Mouse (Mus musculus): Measurements from ENCODE around the gene Cpsf4l.

Gene Cpsf4l

DNA sequence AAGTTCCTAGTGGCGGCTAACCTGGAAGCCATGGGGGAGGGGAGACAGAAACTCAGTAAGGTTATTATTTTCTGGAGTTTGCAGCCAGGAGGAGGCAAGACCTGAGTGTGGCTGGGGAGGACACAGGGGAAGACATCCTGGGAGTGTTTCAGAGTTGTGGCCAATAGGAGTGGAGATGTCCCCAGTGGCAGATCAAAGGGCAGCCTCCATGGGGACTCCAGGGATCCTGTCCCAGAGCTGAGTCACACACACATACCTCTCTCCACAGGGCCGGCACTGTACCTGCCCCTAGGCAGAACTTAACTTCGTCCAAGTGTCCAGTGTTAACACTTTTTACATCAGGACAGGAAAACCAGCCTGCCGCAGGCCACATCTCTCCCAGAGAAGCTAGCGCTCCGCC is 25.3 kb upstream of the Cpsf4l start:
- DNase-seq (ENCODE audit: low read depth, low spot score), result no peak

DNA sequence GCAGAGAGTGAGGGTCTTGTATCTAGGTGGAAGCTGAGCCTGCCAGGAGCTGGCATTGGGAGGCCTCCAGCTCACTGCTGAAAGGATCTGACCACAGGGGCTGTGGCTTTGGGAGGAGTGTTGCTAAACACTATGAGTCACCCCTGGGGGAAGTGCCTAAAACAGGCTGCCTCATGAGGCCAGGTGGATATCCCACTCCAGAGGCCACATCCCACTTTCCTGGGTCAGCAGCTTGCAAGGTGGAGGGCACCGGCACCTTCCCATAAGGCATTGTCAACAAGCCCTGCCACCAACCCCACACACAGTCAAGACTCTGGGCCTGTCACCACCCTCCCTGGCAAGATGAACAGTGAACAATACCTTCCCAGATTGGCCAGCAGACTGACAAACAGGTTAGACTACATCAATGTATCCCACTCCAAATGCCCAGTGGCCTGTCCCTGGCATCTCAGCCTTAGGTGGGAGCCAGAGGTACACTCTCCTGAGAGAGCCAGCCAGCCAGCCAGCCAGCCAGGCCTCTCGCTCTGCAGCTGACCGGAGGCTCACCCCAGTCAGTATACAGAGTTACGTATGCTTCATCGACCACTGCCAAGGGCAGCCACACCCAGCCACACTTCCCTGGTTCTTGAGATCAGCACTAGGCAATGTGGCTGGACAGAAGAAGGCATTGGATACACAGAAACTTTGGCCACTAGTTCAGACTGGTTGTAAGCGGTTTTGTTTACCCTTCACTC is 24.0 kb upstream of the Cpsf4l start:
- no peak for DNase-seq (ENCODE audit: low read depth, low spot score)

DNA sequence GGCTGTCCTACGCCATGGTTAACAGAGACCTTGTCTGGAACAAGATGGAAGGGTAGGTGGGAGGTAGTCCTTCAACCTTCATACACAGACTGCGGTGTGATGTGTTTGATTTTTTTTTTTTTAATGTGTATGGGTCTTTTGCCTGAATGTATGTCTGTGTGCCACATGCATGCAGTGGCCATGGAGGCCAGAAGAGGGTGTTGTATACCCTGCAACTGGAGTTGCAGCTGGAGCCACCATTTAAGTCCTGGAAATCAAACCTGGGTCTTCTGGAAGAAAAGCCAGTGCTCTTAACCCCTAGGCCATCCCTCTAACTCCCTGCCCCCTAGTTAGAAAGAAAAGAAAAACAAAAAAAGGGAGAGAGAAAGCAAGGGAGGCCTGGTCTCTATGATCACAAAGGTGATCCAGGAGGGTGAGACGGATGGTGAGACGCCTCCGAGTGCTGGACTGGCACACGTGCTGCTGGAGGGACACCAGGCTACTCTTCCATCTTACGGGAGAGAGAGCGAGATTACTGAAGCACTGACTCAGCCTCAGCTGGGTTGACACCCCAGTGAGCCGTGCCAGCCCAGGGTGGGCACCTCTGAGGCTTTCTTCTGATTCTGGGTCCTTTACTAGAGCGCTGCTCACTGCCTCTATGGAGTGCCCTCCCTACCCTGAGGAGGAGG is 22.3 kb upstream of the Cpsf4l start:
- DNase-seq (ENCODE audit: low read depth, low spot score), result no peak

DNA sequence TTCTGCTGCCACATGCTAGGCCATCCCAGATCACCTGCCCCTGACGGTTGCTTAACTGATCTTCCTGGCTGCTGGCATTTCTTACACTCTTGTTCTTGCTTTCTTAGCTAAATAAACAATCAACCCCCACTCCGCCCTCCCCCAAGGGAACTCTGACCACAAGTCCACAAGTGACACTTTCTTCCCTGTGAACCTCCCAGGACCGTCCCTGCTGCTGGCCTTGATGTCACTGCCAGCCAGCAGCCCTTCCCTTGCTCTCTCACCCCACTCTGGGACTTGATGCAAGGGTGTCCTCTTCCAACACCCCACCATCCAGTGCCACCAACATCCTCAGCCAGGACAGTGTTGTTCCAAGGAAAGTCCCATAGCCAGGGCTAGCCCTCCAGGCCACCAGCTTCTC is 21.1 kb upstream of the Cpsf4l start:
- no peak for DNase-seq (ENCODE audit: low read depth, low spot score)

DNA sequence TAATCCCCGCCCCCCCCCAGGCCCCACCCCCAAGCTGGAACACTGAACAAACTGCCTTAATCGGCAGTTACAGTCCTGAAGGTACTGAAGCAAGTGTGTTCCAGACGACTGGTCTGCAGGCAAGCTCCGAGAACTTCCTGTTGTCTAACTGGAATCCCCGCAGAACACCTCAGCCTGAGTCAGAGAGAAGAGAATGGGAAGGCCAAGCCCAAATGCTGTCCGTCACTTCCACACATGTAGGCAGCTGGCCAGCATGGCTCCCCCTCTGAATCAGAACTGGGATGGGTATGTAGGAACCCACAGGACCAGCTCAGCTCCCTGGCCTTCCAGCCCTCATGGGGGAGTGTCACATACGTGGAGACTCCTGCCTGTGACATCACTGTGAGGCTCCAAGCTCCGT is 20.1 kb upstream of the Cpsf4l start:
- DNase-seq (ENCODE audit: low read depth, low spot score), result no peak

DNA sequence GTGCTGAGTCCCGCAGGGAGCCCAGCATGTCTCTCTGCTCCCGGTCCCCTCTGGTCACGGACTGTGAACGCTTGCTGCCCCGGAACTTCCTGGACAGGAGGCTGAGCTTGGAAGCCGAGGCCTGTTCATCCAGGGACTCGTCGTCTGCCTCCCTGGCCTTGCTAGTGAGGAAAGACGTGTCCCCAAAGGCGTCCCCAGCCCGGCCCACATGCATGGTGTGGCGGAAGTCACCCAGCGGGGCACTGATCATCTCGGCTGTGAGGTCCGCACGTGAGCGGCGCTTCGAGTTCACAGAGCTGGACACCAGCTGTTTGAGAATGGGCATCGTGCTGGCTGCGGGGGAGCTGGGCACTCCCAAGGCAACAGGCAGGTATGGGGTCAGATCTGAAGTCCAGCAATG is 19.4 kb upstream of the Cpsf4l start:
- DNase-seq (ENCODE audit: low read depth, low spot score), result no peak

DNA sequence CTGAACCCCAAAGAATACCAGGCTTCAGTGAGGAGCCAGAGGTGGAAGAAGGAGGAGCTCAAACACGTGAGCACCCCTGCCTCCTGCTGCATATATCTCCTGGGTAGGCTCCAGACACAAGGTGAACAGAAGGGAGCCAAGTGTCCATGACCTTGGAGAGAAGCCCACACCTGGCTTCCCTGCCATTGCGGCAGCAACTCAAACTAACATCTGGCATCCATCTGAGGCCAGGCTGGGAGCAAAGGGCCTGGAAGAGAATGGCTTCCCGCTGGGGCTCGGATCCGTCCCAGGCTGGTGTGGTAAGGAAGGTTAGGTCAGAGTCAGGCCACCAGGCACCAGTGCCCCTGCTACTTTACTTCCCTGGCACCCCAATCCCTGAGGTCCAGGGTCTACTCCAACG is 18.2 kb upstream of the Cpsf4l start:
- no peak for DNase-seq (ENCODE audit: low read depth, low spot score)

DNA sequence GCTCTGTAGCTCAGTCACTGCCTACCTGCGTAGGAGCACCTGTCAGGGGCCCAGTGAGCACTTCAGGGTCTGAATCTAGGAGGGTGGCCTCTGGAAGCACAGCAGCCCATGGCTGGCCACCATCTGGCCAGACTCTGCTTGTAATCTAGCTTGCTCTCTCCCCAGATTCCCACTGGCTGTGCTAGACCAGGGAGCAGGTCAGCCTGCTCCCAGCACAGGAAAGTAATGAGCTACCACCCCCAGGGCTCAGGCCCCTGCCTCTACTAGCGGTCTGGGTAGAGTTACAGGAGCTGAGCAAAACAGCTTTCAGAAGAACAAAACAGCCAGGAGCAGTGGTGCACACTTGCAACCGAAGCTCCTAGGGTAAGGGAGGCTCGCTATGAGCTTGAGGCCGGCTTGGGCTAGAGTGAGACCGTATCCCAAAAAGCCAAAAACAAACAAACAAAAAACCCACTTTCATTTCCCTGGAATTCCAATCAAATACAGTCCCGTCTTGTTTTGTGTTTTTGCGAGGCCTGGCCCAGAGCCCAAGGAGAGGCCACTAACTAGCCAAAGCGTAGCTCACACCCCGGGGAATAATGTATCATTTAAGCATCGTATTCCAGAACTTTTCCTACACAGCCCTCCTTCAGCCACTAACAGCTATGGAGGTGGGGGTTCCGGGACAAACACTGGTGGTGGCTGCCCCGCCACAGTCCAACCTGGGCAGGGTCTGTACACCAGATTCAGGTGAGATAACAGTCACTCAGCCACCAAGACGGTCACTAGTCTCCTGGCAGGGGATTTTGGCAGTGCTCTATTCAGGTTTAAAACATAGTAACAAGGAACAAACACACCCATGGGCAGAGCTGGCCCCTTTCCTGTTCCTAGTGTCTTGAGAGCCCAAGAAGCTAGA is 17.4 kb upstream of the Cpsf4l start:
- DNase-seq (ENCODE audit: low read depth, low spot score), result no peak

- DNase-seq (ENCODE audit: low read depth, low spot score), result no peak
These were observed 15.6 kb upstream of the Cpsf4l start for GRCm38 (mm10) chr11:113725235-113726048.

DNA sequence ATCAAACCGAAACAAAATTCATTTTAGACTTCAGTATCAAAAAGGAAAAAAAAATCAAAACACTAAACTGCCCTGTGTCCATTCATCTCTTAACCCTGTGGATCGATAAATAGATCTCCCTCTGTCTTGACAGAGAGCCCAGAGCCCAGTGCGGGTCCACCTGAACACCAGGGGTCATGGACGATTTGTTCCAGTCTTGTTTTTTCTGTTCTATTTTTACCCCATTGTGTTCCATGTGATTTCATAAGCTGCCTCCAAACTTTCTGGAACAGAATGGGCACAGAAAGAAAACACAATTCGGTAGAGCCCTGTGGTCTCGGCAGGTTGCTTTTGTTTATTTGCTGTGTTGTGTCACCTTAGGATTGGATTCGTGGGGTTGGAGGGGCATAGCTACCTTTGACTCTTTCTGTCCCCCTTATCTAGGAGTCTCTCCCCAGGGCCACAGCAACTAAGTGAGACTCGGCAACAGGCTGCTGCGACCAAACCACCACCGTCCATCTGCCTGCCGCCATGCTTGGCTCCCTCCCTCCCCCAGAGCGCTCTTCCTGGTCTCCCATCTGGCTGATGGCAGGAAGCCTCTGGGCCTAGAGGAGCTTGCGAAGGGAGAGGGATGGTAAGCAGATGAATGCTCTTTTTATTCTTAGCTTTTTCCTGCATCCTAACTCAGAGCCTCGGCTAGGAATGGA is 12.7 kb upstream of the Cpsf4l start:
- no peak for DNase-seq (ENCODE audit: low read depth, low spot score)

DNA sequence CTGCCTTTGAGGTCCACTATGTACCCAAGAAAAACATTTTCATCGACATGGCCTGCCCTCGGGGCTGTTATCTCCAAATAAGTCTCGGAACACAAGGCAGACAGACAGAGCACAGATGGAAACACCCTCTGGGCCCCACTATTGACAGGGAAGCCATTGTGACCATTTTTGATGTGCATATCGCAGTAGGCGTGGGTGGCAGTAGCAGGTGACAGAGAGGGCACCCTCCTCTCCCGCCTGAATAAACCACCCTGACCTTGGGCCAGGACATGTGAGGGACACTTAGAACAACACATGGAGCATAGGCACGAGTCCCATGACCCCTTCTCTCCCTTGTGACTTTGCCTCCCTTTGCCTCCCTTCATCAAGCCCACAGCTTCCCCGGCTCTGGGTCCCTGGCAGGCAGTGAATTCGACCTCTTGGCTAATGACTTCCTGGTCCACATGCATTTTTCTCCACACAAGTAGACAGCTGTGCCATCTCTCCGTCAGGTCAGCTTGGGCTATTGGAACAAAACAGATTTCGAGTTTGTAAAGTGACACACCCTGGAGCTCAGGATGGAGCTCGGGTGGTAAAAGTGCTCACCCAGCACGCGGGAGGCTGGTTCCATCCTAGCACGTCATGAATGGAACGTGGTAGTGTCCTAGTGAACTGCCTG is 8.1 kb upstream of the Cpsf4l start:
- DNase-seq (ENCODE audit: low read depth, low spot score), result no peak

- DNase-seq (ENCODE audit: low read depth, low spot score), result no peak
These were observed 6.3 kb upstream of the Cpsf4l start for GRCm38 (mm10) chr11:113716132-113716531.

- no peak for DNase-seq (ENCODE audit: low read depth, low spot score)
These were observed 5.4 kb upstream of the Cpsf4l start for GRCm38 (mm10) chr11:113715078-113715674.

DNA sequence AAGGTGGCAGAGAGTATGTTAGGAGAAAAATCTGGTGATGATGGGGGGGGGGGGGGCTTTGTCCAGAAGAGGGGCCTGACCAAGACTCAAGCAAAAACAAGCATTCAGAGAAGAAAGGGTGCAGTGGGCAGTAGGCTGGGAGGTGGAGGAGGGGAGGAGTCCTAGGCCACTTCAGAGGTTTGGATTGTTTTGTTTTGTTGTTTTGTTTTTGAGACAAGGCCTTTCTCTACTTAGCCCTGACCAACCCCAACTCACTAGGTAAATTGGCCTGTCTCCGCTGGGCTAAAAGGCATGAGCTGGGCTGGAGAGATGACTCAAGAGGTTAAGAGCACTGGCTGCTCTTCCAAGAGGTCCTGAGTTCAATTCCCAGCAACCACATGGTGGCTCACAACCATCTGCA is 1.2 kb upstream of the Cpsf4l start:
- no peak for DNase-seq (ENCODE audit: low read depth, low spot score)

DNA sequence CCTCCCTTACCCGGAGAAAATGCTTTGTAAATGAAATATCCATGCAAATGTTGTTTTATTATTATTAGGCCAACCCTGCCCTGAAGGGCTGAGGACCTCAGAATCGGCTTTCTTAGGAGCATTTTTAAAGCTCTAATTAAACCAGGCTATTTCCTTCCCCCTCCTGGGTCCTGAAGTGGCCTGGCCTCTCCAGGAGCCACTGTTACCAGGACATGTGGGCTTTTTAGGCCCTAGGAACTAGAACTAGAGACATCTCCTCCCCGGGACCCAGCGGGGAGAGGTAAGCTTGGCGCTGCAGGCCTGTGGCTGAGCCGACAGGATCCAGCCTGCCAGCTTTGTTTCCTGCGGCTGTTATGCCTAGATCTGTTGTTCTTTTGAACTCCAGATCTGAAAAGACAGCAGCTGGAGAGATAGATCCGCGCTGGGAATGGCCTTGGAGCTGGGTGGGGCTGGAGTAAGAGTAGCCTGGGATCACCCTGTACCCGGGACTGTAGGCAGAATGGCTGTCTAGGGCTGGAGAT is 500 bp upstream of the Cpsf4l start:
- no peak for DNase-seq (ENCODE audit: low read depth, low spot score)

DNA sequence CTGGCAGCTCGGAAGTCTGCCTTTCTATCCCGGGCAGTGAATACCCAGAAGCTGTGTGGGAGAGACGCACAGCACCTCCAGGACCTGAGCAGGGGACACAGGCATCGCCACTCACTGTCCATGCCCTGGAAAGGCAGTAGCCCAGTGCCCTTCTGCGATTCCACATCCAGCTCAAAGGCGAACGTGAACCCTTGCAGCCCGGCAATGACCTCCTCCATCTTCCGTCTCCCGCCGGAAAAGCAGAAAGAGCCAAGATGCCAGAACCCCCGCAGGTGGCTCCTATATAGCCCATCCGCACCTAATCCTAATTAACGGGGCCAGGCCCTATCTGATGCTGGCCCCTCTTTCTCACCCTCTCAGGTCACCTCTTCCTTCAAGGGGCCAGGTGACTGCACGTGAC is 545 bp downstream of the Cpsf4l start:
- DNase-seq (ENCODE audit: low read depth, low spot score), result no peak

GRCm38 (mm10) chr11:113708629-113709213 is 1.1 kb downstream of the Cpsf4l start:
- no peak for DNase-seq (ENCODE audit: low read depth, low spot score)

DNA sequence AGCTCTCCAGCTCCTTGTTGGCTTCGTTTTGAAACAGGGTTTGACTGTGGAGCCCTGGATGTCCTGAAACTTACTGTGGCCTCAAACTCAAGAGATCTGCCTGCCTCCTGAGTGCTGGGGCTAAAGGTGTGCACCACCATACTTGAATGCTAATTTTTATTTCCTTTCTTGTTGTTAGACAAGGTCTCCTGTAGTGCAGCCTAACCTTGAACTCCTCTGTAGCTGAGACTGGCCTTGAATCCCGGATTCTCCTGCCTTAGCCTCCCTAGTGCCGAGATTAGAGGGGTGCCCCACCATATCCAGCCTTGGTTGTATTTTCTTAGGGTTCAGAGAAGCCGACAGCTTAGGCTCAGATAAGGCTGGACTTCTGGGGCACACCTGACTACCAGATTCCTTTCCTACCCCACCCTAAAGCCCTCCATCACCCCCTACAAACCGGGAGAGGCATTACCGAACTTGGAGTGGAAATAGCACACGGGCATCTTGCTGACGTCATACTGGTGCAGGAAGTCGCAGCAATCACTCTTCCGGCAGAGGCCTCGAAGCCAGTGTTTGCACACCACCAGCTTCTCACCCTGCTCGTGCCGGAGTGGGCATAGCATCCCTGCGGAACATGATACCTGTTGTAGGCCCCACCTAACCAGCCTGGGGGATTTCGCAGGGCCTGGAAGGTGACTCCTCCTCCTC is 3.7 kb downstream of the Cpsf4l start:
- no peak for DNase-seq (ENCODE audit: low read depth, low spot score)

- DNase-seq (ENCODE audit: low read depth, low spot score), result peak; percentile 64
These were observed 6.1 kb downstream of the Cpsf4l start for GRCm38 (mm10) chr11:113703758-113704157.
